Mouse (Mus musculus) adrenal gland, postnatal 25 days (tissue): ENCODE data around the gene Ccnl1. TPM values are rescaled to one million over a fixed set of nuclear protein-coding genes. Genes with fewer than 3 reads are reported as not detected.

ENCODE experiments used
- DNase-seq: peaks from one replicate; pipeline ENCODE4 v3.0.0; 2021; ENCODE audit warnings: mixed read lengths
- total RNA-seq: library from RNA; stranded (reverse); gene quantifications from 2 replicates; pipeline ENCODE4 v1.2.3, GENCODE M21; 2021

The Ccnl1 gene
- total RNA-seq, 1 experiment from 2014 or later, result 97.6 TPM

- no peak for DNase-seq
Observed at GRCm38 (mm10) chr3:65927101-65927501, 30.9 kb downstream of the Ccnl1 start.

GRCm38 (mm10) chr3:65926426-65926825 lies 31.6 kb downstream of the Ccnl1 start:
- DNase-seq, result no peak

DNA sequence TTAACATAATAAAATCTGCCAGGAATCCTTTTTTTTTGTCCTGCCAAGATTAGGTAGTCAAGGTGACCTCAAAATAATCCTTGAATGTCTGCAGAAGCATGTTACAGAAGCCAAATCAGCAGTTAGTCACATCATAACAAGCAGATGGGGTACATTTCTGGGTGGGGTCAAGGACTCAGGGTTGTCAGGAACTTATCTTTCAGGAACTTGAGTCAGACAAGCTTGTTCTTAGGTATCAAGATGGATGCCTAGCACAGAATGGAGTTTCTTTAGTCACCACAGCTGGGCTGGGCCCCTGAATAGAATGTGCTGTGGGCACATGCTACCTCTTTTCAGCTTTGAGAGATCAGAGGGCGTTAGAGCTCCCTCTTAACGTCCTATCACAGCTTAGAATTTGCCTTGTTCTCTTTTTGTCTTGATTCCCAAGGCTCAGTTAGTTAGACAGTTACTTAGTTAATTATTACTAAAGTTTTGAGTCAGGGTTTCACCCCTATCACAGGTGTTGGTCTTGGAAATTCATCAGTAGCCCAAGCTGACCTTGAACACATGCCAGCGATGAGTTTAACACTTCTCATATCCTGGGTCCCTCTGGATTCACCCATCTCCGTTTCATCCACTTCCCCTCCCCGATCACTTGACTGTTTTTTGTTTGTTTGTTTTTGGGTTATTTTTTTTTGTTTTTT lies 32.9 kb downstream of the Ccnl1 start:
- DNase-seq, result no peak

DNA sequence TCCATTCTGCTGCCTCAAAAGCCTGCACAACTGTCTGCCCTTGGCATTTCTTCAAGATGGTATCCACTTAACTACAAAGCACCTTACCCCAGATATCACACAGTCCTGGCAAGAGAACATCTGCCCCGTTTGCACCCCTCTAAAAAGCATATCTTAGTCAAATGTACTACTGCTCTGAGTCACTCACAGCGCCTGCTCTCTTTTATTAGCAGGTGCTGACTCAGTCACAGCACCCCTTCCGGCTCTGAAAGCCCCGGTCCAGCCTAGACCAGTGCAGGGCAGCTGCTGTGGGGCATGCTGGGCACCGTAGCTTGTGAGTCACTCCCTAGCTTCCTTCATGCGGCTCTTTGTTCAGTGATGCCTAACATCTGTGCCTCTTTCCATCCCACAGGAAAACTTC lies 35.6 kb downstream of the Ccnl1 start:
- peak; percentile 42 for DNase-seq

DNA sequence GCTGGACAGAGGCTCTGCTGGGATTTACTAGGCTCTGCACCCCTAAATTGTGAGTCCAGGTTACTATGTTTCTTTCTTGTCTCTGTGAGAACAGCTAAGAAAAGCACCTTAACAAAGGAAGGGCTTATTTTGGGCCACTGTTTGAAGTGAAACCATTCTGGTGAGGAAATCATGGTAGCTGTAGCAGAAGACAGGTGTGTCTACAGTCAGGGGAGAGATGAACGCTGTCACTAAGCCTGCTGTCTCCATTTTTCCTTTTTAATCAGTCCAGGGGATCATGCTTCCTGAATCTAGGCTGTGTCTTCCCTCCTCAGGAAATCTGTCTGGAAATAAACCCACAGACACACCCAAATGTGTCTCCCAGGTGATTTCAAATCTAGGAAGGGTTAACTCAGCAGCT lies 36.4 kb downstream of the Ccnl1 start:
- DNase-seq, result no peak

DNA sequence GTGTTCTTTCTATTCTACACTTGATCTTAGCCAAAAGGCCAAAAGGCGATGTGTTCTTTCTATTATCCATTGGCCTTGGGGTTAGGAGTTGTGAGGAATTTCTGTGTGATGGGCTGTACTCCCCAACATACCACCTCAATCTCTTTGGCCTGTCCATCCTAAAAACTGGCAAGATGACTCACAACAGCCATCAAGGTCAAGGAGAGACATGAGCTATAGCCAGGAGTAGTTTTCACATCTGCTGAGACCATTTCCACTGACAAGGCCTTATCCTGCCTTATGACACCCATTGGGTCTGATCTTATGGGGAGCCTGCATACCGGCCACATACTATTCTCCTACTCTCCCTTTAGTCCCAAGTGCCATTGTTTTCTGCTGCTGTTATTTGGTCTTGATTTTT lies 39.0 kb downstream of the Ccnl1 start:
- DNase-seq, result no peak

DNA sequence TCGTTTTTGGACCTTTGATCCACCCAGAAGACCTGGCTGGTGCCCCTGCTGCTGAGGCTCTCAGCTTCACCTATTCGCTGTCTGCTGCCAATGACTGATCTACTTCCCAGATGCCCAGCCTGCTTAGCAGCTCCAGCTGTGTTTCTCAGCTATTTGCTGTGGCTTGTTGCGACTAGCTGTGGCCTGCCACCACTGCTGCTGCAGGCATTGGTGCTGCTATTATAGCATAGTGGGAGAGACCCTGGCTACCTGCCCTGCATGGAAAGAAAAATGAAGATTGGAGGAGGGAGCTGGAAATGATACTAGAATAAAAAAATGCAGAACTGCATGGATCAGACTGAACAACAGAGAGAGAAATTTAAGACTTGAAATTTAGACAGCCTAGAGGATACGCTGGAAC lies 45.1 kb downstream of the Ccnl1 start:
- DNase-seq, result no peak

DNA sequence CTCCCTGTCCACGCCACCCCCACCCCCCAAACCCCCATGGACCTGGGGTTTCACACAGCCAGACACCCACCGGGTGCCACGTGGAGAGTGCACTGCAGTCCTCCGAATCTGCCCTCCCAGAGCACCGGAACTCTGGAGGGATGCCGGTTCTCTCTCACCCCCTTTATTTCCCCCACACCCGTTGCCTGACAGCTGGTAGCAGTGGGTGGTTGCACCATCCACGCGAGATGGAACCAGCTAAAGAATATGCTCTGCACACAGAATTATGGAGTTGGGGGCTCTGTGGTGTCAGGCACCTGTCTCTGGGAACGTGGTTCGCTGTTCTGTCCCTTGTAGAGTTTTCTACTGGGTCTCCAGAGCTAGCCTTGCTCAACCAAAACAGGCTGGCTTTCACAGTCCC lies 45.8 kb downstream of the Ccnl1 start:
- no peak for DNase-seq

DNA sequence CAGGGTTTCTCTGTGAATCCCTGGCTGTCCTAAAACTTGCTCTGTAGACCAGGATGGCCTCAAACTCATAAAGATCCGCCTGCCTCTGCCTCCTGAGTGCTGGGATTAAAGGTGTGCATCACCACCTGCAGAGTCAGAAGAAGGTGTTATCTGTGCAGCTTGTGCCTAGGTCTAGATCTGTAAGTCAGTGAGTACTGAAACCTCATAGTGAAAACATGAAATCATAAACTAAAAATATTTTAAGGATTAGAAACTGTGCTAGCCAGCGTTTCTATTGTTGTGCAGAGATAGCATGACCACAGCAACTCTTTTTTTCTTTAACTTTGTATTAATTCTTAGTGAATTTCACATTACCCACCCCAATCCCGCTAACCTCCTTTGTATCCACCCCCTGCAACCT lies 46.8 kb downstream of the Ccnl1 start:
- no peak for DNase-seq

DNA sequence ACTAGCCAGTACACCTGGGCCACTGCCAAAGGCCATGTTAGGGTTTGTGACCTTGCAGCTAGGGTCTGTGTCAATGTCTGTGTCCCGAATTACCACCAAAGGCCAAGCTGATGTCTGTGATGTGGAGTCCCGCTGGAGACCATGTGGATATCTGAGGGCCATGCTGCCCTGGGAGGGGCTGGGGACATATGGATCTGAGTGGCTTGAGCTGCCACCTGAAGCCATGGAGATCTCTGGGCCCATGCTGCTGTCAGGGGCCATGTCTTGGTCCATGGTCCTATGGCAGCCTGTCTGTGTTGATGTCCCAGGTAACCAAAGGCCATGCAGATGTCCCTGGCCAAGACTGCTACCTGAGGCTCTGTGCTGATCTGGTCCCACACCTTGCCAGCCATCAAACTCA lies 48.6 kb downstream of the Ccnl1 start:
- no peak for DNase-seq

GRCm38 (mm10) chr3:65907536-65907935 lies 50.5 kb downstream of the Ccnl1 start:
- no peak for DNase-seq

DNA sequence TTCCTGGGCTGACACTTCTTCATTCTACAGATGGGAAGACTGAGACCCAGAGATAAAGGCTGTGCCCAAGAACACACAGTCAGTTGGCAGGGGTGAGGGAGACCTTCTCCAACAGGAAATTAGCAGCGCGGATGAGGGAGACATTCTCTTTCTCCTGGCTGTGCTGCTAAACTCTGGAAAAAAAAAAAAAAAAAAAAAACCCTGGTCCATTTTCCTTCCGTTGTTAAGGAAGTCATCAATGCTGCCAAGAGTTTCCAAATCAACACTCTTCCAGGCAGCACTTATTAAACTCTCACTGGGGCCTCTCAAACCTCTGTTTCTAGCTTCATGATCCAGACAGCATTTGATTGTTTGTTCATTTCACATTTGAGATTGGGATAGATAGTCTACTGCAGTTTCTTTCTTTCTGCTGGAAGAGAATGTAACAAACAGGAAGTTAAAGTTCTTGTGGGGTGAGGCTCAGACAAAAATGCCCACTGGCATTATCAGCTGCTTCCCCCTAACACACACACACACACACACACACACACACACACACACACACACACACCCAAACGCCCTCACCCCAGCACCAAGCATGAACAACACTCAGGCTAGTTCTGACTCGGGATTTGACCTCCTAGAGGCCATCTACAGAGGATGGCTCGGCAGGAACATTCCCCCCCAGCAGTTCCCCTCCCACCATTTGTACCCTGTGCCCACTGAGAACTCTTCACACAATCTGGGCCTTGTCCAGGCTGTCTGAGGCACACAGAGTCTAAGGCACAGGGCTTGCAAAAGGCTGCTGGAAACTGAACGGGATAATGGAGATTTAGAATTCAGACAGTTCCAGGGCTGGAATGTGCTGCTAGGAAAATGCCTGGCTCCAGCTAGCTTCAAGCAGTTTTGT lies 52.5 kb downstream of the Ccnl1 start:
- no peak for DNase-seq

GRCm38 (mm10) chr3:65904711-65905110 lies 53.3 kb downstream of the Ccnl1 start:
- no peak for DNase-seq

DNA sequence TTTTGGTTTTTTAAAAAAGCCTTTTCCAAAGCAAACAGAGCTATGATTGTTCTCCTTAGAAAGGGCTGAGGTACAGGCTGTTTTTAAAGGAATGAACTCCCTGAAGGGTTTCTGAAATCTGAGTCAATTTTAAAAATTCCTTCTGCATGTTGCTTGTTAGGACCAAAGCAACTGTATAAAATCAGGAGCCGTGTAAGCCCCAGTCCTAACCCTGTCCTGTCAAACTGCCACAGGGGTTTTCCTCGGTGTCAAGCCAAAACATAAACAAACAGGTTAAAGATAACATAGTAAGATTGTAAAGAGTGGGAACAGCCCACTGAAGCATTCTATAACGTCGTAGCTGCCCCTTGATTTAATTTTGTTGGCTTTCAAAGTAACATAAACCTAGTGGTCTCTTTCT lies 53.9 kb downstream of the Ccnl1 start:
- DNase-seq, result no peak

- DNase-seq, result no peak
Observed at GRCm38 (mm10) chr3:65898598-65899278, 59.3 kb downstream of the Ccnl1 start.

DNA sequence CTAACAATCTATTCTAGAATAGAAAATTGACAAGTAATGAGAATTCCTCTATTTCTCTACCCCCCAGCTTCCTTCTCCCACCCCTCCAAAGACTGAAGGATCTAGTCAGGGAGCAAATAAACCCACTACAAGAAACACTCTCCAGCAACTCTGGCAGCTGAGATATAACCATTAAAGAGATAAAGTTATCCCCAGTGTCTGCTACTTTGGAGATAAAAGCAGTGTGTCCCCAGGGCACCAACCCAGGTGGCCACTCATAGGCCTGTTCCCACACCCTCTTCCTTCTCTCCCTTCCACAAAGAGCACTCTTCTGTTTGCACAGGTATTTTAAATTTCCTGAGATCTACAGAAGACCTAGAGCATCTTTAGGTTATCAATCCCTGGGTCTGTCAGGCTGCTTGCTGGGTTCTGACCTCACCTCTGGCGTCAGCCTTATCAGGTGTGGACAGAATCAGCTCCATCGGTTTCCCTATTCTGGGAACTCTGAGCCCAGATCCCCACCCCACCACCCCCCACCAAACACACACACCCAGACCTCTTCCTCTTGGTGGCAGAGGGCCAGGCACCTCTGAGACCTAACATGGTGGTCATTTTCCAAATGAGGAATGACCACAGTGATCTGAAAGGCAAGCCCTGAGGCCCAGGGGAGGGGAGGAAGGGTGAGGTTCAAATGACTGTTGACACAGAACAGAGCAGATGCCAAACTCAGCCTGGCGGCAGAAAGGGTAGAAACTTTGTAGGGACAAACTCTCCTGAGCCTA lies 60.6 kb downstream of the Ccnl1 start:
- no peak for DNase-seq
